Mouse (Mus musculus) hindbrain, embryonic 11.5 days (tissue): ENCODE data around the gene Gabrb1. TPM values are rescaled to one million over a fixed set of nuclear protein-coding genes. Genes with fewer than 3 reads are reported as not detected.
"Not testable (repeated sequence)": the region's sequence is repeated elsewhere in the genome, so short reads cannot be mapped to it uniquely, and the experiment has no call there.

Experiments
- ATAC-seq: fragments of 200-750 bp; cut with Nextera tagmentation; 2 replicates; pipeline ENCODE4 v1.8.0; 2017; ENCODE audit warnings: mild to moderate bottlenecking, moderate TSS enrichment, moderate library complexity; ENCODE audit not compliant: low FRiP score
- DNase-seq: peaks from one replicate; pipeline ENCODE4 v3.0.0-alpha.2; 2015; ENCODE audit warnings: low spot score
- H3K27ac ChIP-seq: fragments of 300-500 bp; sonication (generic); 2 replicates; pipeline ENCODE4 v1.5.1; 2014; ENCODE audit warnings: mild to moderate bottlenecking, low read depth, low read length
- H3K27me3 ChIP-seq: fragments of 300-500 bp; sonication (generic); 2 replicates; pipeline ENCODE4 v1.6.1; 2014; ENCODE audit warnings: mild to moderate bottlenecking, low read length, moderate library complexity, mixed read lengths; ENCODE audit not compliant: control insufficient read depth, insufficient read depth
- H3K36me3 ChIP-seq: fragments of 300-500 bp; sonication (generic); 2 replicates; pipeline ENCODE4 v1.6.1; 2014; ENCODE audit warnings: mild to moderate bottlenecking, low read length, moderate library complexity, mixed read lengths; ENCODE audit not compliant: control insufficient read depth, insufficient read depth
- H3K4me1 ChIP-seq: fragments of 300-500 bp; sonication (generic); replicated peaks from 2 replicates; pipeline ENCODE4 v1.6.1; 2014; ENCODE audit warnings: low read length, mixed read lengths; ENCODE audit not compliant: control insufficient read depth, insufficient read depth
- H3K4me2 ChIP-seq: fragments of 300-500 bp; sonication (generic); replicated peaks from 2 replicates; pipeline ENCODE4 v1.6.1; 2014; ENCODE audit warnings: mild to moderate bottlenecking, low read depth, low read length
- H3K4me3 ChIP-seq: fragments of 300-500 bp; sonication (generic); 2 replicates; pipeline ENCODE4 v1.5.1; 2014; ENCODE audit warnings: low read depth, low read length
- H3K9ac ChIP-seq: fragments of 300-500 bp; sonication (generic); 2 replicates; pipeline ENCODE4 v1.6.1; 2014; ENCODE audit warnings: low read depth, low read length
- H3K9me3 ChIP-seq: fragments of 300-500 bp; sonication (generic); 2 replicates; pipeline ENCODE4 v1.6.1; 2016; ENCODE audit warnings: low read length; ENCODE audit not compliant: control insufficient read depth
- WGBS: fragments of 180-500 bp; shearing (Covaris S2); extraction: QIAGEN DNeasy Blood & Tissue Kit; methylation state at CpG from one replicate; pipeline ENCODE4 v1.1.7; 2014; 5-methylcytosine and 5-hydroxymethylcytosine counted together
- polyA plus RNA-seq: library from polyadenylated mRNA; unstranded; fragments of >200 nt; fragmentation: Nextera tagmentation; extraction: Ambion mirVana; gene quantifications from 2 replicates; pipeline ENCODE4 v1.2.1, GENCODE M21; 2014

Gene Gabrb1
- polyA plus RNA-seq, 1 experiment from 2014 or later, result 0.29 TPM

DNA sequence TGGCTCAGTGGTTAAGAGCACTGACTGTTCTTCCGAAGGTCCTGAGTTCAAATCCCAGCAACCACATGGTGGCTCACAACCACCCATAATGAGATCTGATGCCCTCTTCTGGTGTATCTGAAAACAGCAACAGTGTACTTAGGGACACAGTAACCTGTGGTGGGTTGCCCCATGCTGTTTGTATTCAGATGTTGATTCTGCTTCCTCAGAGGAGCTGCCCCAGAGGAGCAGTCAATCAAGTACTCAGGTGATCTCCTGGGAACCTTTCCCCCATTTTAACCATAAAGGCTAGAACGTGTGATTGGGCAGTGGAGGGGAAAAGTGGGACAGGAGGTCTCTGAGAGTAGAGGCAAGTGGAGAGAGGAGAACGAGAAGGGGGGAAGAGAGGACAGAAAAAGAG lies 497.8 kb downstream of the Gabrb1 start:
- H3K4me2 ChIP-seq, H3K4me3 ChIP-seq, DNase-seq, H3K27ac ChIP-seq, H3K36me3 ChIP-seq, ATAC-seq, H3K9me3 ChIP-seq, H3K27me3 ChIP-seq, H3K4me1 ChIP-seq, H3K9ac ChIP-seq: not testable (repeated sequence)
- 71% methylated on average over 3 of the region's 3 CpGs for WGBS

DNA sequence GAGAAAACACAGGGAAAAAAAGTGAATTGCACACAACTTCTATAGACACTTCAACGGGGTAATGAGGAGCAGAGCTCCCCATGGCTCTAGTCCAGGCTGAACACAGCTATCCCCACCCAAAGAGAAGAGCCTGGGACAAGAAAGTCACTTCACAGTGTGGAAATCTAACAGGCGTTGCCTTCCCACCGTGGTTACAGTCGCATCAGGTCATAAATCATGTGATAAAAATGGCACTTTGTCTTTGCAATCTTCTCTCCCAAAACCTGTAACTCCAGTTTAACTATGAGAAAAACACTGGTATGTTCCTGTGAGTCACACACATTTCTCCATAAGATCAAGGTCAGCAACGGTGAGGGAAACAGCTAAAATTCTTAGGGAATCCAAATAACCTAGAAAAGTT lies 498.7 kb downstream of the Gabrb1 start:
- no peak overlapping the region for H3K9ac ChIP-seq
- H3K36me3 ChIP-seq, result 0 out of 2 replicates have a peak, but pooled peaks cover 6% of the 10 kb centered on the region
- no peaks in the 10 kb centered on the region for H3K9me3 ChIP-seq
- no peaks in the 10 kb centered on the region for H3K27me3 ChIP-seq
- H3K27ac ChIP-seq, result no peak overlapping the region
- ATAC-seq (no peak), DNase-seq (no peak)
- H3K4me2 ChIP-seq, result no peak overlapping the region
- 97% methylated on average over 5 of the region's 5 CpGs for WGBS
- no peaks in the 10 kb centered on the region for H3K4me1 ChIP-seq
- H3K4me3 ChIP-seq, result no peak overlapping the region

DNA sequence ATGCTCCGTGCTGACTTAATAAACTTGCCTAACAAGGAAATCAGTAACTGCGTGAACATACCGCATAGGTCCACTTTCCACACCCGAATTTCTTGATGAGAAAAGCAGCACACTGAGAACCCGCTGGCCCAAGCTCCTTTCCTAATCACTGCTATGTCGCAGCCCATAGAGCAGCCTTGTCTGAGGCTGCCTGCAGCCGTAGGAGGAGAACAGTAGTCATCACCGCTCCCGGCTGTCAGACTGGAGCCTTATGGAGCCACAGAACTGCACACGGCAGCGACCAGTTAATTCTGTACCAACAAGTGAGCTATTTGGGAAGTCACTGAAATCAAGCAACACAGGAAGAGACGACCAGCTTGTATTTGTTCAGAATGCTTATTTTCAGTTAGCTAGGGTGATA lies 500.8 kb downstream of the Gabrb1 start:
- Histone ChIP-seq H3K4me1 (no peaks in the 10 kb centered on the region), H3K9me3 (no peaks in the 10 kb centered on the region), H3K9ac (no peak overlapping the region), H3K36me3 (0 out of 2 replicates have a peak, but pooled peaks cover 6% of the 10 kb centered on the region), H3K4me2 (no peak overlapping the region), H3K4me3 (no peak overlapping the region), H3K27ac (no peak overlapping the region), H3K27me3 (no peaks in the 10 kb centered on the region)
- DNase-seq, result no peak
- no peak for ATAC-seq
- WGBS, result 93% methylated on average over 12 of the region's 12 CpGs

DNA sequence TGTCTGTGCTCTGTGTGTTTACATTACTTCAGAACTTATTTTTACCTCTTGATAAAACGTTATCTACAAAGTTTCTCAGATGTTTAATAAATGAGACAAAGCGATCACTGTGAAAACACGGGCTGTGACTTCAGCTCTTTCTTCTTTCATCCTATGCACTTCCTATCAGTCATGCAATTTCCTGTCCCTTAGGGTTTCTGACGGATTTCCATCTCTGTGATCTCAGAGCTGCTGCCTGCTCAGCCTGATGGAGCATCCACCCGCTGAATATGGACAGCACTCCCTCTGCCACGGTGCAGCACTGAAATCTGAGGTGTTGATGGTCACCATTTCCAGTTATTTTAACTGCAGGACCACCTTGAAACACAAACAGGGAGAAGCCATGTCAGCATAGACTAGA lies 501.6 kb downstream of the Gabrb1 start:
- no peak for ATAC-seq
- 0 out of 2 replicates have a peak, but pooled peaks cover 6% of the 10 kb centered on the region for H3K36me3 ChIP-seq
- WGBS, result 89% methylated on average over 6 of the region's 6 CpGs

DNA sequence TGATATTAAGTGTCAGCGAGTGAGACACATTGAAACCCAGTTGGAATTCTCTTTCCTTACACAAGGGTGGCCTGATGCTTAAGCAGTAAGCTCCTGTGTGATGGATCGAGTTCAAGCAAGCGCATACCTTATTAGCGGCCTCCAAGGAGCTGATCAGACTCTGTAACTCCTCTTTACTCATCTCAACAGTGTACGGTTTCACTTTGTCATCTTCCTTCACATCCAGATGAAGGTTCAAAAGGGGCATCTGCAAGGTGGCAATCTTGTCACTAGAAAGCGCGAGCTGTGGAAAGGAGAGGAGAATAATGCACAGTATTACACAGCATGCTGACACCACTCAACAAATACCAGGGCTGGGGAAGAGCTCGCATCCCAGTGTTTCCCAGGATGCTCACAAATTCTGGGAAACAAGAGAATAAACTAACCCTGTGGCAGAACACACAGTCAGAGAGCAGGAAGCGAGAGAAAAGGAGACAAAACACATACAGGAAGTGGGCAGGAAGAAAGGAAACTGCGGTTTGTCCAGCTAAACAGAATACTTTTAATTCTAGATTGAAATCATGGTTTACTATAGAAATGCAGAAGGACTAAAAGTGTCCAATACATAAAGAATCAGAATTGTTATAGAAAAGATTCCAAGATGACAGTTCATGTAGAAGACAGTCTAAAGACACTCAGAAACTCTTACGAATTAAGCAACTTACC lies 503.0 kb downstream of the Gabrb1 start:
- Histone ChIP-seq H3K4me2 (no peak overlapping the region), H3K4me1 (no peaks in the 10 kb centered on the region), H3K4me3 (no peak overlapping the region), H3K27ac (no peak overlapping the region), H3K9me3 (no peaks in the 10 kb centered on the region), H3K36me3 (0 out of 2 replicates have a peak, but pooled peaks cover 6% of the 10 kb centered on the region), H3K9ac (no peak overlapping the region), H3K27me3 (no peaks in the 10 kb centered on the region)
- no peak for DNase-seq
- WGBS, result 93% methylated on average over 11 of the region's 11 CpGs
- ATAC-seq, result no peak

More for the DNA sequence above, 501.6 kb downstream of the Gabrb1 start:
- H3K9me3 ChIP-seq, result no peaks in the 10 kb centered on the region
- H3K4me1 ChIP-seq, result no peaks in the 10 kb centered on the region
- no peak overlapping the region for H3K9ac ChIP-seq
- no peak overlapping the region for H3K4me2 ChIP-seq
- H3K4me3 ChIP-seq, result no peak overlapping the region
- H3K27me3 ChIP-seq, result no peaks in the 10 kb centered on the region
- no peak overlapping the region for H3K27ac ChIP-seq
- no peak for DNase-seq

DNA sequence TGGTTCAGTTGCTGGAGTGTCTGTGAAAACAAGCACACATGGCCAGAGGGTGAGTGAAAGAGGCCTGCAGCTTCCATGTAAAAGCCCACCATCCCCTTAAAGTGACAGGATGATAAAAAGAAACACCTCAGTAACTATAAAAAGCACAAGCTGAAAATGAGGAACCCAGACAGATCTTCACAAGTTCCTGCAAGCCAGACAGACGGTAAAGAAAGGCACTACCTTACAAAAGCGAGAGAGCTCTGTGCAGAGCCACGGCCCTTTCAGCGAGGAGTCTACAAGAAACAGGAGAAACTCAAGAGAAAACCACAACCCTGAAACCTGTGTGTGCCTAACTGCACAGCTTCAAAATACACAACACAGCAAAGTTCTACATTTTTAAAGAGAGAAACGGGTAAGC lies 504.9 kb downstream of the Gabrb1 start:
- ATAC-seq (no peak), DNase-seq (no peak)
- no peak overlapping the region for H3K4me2 ChIP-seq
- H3K4me1 ChIP-seq, result peaks cover 4% of the 10 kb centered on the region; the same call in 1 of the 2 replicates
- no peak overlapping the region for H3K27ac ChIP-seq
- H3K9ac ChIP-seq, result no peak overlapping the region
- H3K9me3 ChIP-seq, result no peaks in the 10 kb centered on the region
- WGBS, result 94% methylated on average over 5 of the region's 5 CpGs
- no peaks in the 10 kb centered on the region for H3K27me3 ChIP-seq
- no peak overlapping the region for H3K4me3 ChIP-seq
- 0 out of 2 replicates have a peak, but pooled peaks cover 6% of the 10 kb centered on the region for H3K36me3 ChIP-seq

DNA sequence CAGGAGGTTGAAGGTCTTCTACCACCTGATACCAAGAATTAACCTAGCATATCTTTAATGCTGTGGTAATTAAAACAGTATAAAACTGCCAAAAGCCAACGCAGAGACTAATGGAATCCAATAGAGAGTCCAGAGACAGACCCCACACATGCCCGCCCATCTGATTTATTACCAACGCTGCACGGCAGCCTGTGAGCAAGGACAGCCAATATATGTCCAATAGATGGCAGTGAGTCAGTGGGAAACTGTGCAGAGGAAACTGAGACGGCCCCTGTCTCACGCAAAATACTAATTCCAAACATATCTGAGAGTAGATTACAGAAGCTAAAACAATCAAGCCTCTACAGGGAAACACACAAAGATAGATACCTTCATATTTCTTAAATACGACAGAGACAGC lies 506.5 kb downstream of the Gabrb1 start:
- H3K9ac ChIP-seq, result no peak overlapping the region
- no peak overlapping the region for H3K4me3 ChIP-seq
- peaks cover 4% of the 10 kb centered on the region; the same call in 1 of the 2 replicates for H3K4me1 ChIP-seq
- ATAC-seq, result no peak
- 0 out of 2 replicates have a peak, but pooled peaks cover 6% of the 10 kb centered on the region for H3K36me3 ChIP-seq
- no peaks in the 10 kb centered on the region for H3K9me3 ChIP-seq
- no peaks in the 10 kb centered on the region for H3K27me3 ChIP-seq
- no peak overlapping the region for H3K4me2 ChIP-seq
- DNase-seq, result no peak
- WGBS, result 80% methylated on average over 7 of the region's 7 CpGs
- H3K27ac ChIP-seq, result no peak overlapping the region

DNA sequence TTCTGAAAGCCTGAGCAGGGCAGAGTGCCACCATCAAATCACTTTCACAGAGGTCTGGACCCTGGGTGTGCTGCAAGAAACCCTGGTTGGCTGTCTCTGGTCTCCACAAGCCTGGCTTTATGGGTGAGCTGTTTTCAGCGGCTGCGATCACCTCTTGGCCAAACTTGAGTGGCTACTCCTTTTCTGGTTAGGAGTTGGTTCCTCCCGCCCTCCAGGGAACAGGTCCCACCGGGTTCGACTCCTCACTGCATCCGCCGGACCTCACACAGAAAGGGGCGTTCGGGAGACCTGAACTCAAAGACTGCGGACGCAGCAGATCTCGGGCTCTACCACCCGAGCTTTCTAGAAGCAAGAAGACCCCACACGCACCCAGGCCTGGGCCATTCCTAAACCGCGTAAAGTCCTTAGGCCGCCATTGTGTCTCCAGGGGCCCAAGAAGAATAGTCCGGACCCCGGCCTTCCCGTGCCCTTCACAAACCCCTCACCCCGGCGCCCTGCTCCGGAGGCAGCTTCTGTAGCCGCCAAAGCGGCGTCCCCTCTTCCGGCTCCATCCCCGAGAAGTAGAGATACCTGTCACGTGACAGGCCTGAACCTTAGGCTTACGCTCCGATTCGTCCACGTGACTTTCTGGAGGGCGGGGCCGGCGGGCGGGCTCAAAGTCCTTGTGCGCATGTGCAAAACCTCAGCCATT lies 509.8 kb downstream of the Gabrb1 start, which contains the start of gene Commd8:
Gene Commd8 (minus strand): TSS at position 596 of the 691 bp plus-strand sequence.
- Histone ChIP-seq H3K4me1 (peaks cover 4% of the 10 kb centered on the region; the same call in 1 of the 2 replicates), H3K4me3 (peak within 1 kb of the TSS; percentile 71), H3K36me3 (no peaks in the 10 kb centered on the region), H3K27ac (peak within 1 kb of the TSS; percentile 64; the same call in 1 of the 2 replicates), H3K9ac (peak within 1 kb of the TSS; percentile 78), H3K27me3 (no peaks in the 10 kb centered on the region), H3K9me3 (no peaks in the 10 kb centered on the region), H3K4me2 (peak within 1 kb of the TSS; percentile 45)
- WGBS, result under 1% methylated on average over 38 of the region's 38 CpGs
- ATAC-seq (peak; percentile 94), DNase-seq (peak; percentile 97)
